Mouse (Mus musculus) thymus, adult 2 months (tissue): Measurements from ENCODE around the gene Uggt1. TPM values are rescaled to one million over a fixed set of nuclear protein-coding genes. Genes with fewer than 3 reads are reported as not detected.

ENCODE experiments used
- DNase-seq: peaks from one replicate; pipeline ENCODE4 v3.0.0; 2021
- H3K27ac ChIP-seq: fragments of 200-500 bp; 2 replicates; pipeline ENCODE4 v1.5.1; 2012; ENCODE audit warnings: low read length, control low read depth; ENCODE audit not compliant: control insufficient read depth, insufficient read depth
- H3K27me3 ChIP-seq: fragments of 200-500 bp; 2 replicates; pipeline ENCODE4 v1.6.1; 2012; ENCODE audit warnings: mild to moderate bottlenecking, low read length, moderate library complexity, mixed read lengths; ENCODE audit not compliant: control insufficient read depth, insufficient read depth
- H3K36me3 ChIP-seq: fragments of 200-500 bp; 2 replicates; pipeline ENCODE4 v1.6.1; 2012; ENCODE audit warnings: mild to moderate bottlenecking, low read length, moderate library complexity; ENCODE audit not compliant: control insufficient read depth, insufficient read depth
- H3K4me1 ChIP-seq: fragments of 200-500 bp; replicated peaks from 2 replicates; pipeline ENCODE4 v1.6.1; 2012; ENCODE audit warnings: low read length; ENCODE audit not compliant: control insufficient read depth, insufficient read depth
- H3K4me3 ChIP-seq: fragments of 200-500 bp; 2 replicates; pipeline ENCODE4 v1.5.1; 2012; ENCODE audit warnings: mild to moderate bottlenecking, low read length, control low read depth, moderate library complexity; ENCODE audit not compliant: control insufficient read depth, insufficient read depth
- CTCF ChIP-seq: fragments of 200-500 bp; IDR thresholded peaks from 2 replicates; pipeline ENCODE4 v1.5.1; 2012; ENCODE audit warnings: mild to moderate bottlenecking, control low read depth, low read length, moderate library complexity, borderline replicate concordance; ENCODE audit not compliant: control insufficient read depth, poor library complexity, insufficient read depth; ENCODE audit errors: extremely low read depth
- POLR2A ChIP-seq: fragments of 200-500 bp; IDR thresholded peaks from 2 replicates; pipeline ENCODE4 v1.6.1; 2012; ENCODE audit warnings: mild to moderate bottlenecking, low read length, control low read depth, moderate library complexity; ENCODE audit not compliant: control insufficient read depth, poor library complexity, insufficient read depth; ENCODE audit errors: extremely low read depth
- WGBS: fragments of 180-500 bp; shearing (Covaris S2); methylation state at CpG from one replicate; pipeline ENCODE4 v1.1.7; 2018; 5-methylcytosine and 5-hydroxymethylcytosine counted together
- polyA plus RNA-seq: library from polyadenylated mRNA; depleted of rRNA; stranded (reverse); fragments of >200 nt; gene quantifications from 2 replicates; pipeline ENCODE4 v1.2.3, GENCODE M21; 2012

The Uggt1 gene
- polyA plus RNA-seq, 1 experiment = 31.8 TPM

DNA sequence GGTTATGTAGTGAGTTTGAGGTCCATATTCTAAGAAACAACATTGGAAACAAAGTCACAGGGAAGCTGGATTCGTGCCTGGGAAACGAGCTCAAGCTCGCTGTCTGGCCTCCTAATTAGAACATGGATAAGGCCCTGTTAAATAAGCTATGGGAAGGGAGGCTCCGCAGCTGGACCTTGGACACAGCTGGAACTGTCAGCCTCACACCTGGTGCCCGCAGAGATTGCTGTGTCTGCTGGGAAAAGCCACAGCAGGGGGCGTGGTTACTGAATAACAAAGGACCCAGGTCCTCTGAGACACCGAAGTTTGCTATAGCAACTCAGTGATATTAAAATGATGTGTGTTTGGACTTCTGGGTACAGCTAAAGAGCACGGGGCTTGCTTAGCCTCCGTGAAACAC is 6.9 kb upstream of the Uggt1 start:
- no peak overlapping the region for H3K4me3 ChIP-seq
- H3K27me3 ChIP-seq = no peaks in the 10 kb centered on the region
- TF ChIP-seq POLR2A (no peak), CTCF (no peak)
- no peak overlapping the region for H3K27ac ChIP-seq
- 38% methylated on average over 9 of the region's 9 CpGs for WGBS
- H3K4me1 ChIP-seq = peaks cover 4% of the 10 kb centered on the region
- DNase-seq = no peak
- no peaks in the 10 kb centered on the region for H3K36me3 ChIP-seq

- Histone ChIP-seq H3K27me3 (no peaks in the 10 kb centered on the region), H3K36me3 (no peaks in the 10 kb centered on the region), H3K4me1 (peaks cover 14% of the 10 kb centered on the region), H3K27ac (no peak overlapping the region), H3K4me3 (no peak overlapping the region)
- 88% methylated on average over 6 of the region's 6 CpGs for WGBS
- TF ChIP-seq CTCF = no peak
- no peak for TF ChIP-seq POLR2A
- DNase-seq = no peak
Observed at GRCm38 (mm10) chr1:36246688-36247087, 2.2 kb upstream of the Uggt1 start.

GRCm38 (mm10) chr1:36244828-36245215 is 302 bp upstream of the Uggt1 start:
- Histone ChIP-seq H3K27ac (no peak overlapping the region), H3K4me3 (no peak overlapping the region), H3K27me3 (no peaks in the 10 kb centered on the region), H3K4me1 (peaks cover 13% of the 10 kb centered on the region), H3K36me3 (no peaks in the 10 kb centered on the region)
- TF ChIP-seq CTCF (no peak), POLR2A (no peak)
- no peak for DNase-seq
- WGBS = 90% methylated on average over 4 of the region's 4 CpGs

DNA sequence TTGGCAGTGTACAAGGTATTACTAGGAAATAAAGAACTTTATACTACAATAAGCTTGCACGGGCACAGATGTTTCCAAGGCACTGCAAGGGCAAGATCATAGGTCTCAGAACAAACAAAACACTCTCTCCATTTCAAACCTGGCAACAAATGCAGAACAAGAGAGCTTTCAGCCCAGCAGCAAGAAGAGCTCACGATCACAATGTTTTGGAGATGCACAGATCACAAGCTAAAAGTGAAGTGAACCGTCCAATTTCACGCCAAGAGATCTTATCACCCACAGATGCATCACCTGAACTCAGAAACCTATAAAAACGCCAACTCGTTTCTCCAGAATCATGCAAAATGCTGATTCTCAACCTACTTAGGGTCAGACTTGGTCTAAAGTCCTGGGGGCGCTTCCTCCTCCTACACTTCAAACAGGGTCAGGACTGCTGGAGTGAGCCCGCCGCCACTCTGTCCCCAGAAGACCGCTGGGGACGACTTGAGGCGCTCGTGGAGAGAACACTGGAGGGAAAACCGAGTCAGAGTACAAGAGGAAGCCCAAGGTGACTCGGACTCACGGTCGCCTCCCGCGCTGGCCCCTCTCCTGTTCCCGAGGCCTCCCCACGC is 968 bp downstream of the Uggt1 start:
- no peak for DNase-seq
- H3K4me3 ChIP-seq = peak overlapping the region; percentile 99
- H3K36me3 ChIP-seq = no peaks in the 10 kb centered on the region
- TF ChIP-seq POLR2A (no peak), CTCF (no peak)
- WGBS = 1% methylated on average over 21 of the region's 21 CpGs
- peak overlapping the region; percentile 25 for H3K27ac ChIP-seq
- H3K4me1 ChIP-seq = peaks cover 16% of the 10 kb centered on the region
- H3K27me3 ChIP-seq = no peaks in the 10 kb centered on the region

DNA sequence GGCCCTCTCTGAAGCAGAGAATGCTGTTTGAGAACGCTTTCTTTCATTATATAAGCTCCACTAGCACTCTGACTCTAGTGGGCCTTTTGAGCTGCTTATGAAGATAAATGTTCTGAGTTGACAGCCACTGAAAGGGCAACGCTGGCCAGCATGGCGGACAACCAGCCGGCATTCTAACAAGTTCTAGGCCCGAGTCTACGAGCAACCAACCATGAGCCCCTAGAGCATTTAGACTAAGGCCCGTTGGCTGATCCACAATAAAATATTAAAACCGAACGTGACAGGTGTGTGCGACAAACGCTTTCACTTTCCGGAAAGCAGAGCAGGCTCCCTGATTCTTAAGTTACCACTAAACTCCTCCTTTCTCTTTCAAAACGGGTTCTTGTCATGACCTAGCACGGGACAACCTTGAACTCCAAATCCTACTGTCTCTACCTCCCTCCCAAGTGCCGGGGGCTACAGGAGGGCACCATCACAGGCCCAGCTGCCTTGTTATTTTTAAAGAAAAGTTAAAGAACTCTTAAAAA is 2.6 kb downstream of the Uggt1 start:
- H3K27ac ChIP-seq = peak overlapping the region; percentile 2; the same call in 1 of the 2 replicates
- H3K27me3 ChIP-seq = no peaks in the 10 kb centered on the region
- WGBS = 70% methylated on average over 15 of the region's 15 CpGs
- H3K36me3 ChIP-seq = no peaks in the 10 kb centered on the region
- TF ChIP-seq CTCF = no peak
- no peak for TF ChIP-seq POLR2A
- DNase-seq = no peak
- peaks cover 16% of the 10 kb centered on the region for H3K4me1 ChIP-seq
- no peak overlapping the region; the same call in 1 of the 2 replicates for H3K4me3 ChIP-seq

- 89% methylated on average over 6 of the region's 6 CpGs for WGBS
- TF ChIP-seq POLR2A (no peak), CTCF (no peak)
- Histone ChIP-seq H3K27ac (no peak overlapping the region), H3K27me3 (no peaks in the 10 kb centered on the region), H3K36me3 (no peaks in the 10 kb centered on the region), H3K4me3 (no peak overlapping the region), H3K4me1 (peaks cover 16% of the 10 kb centered on the region)
- no peak for DNase-seq
Observed at GRCm38 (mm10) chr1:36240176-36240575, 4.3 kb downstream of the Uggt1 start.
